ENCODE assay signal across 18 mouse cellular contexts in genomic region chrX:94140080-94140479, GRCm38 (mm10).
"Had no signal": no experiment of that assay in that cellular context is flagged by ENCODE, and none has a peak within 500 bp of the region (broad histone marks: within the 10 kb centered on the region; RNA-seq: fewer than 3 reads in every experiment).

No protein-coding gene starts in this region.

- H3K4me2 ChIP-seq: liver, embryonic 13.5 days; lung, embryonic 14.5 days; midbrain, embryonic 12.5 days; midbrain, embryonic 15.5 days; neural tube, embryonic 13.5 days had no signal

- H3K27ac ChIP-seq: kidney, postnatal 0 days; layer of hippocampus, adult 2 months; liver, embryonic 13.5 days; macrophage; midbrain, embryonic 12.5 days; midbrain, embryonic 15.5 days; neural tube, embryonic 13.5 days had no signal

- H3K4me1 ChIP-seq: liver, embryonic 13.5 days; midbrain, embryonic 12.5 days; midbrain, embryonic 15.5 days; neural tube, embryonic 13.5 days had no signal

- H3K9ac ChIP-seq: liver, embryonic 13.5 days; lung, embryonic 14.5 days; midbrain, embryonic 12.5 days; midbrain, embryonic 15.5 days; neural tube, embryonic 13.5 days had no signal

- H3K4me3 ChIP-seq: layer of hippocampus, adult 2 months; liver, embryonic 13.5 days; midbrain, embryonic 12.5 days; midbrain, embryonic 15.5 days; myocyte; neural tube, embryonic 13.5 days had no signal

- H3K9me3 ChIP-seq: liver, embryonic 13.5 days; midbrain, embryonic 12.5 days; midbrain, embryonic 15.5 days; neural tube, embryonic 13.5 days had no signal

- ATAC-seq: intestine, postnatal 0 days; lung, postnatal 0 days; midbrain, embryonic 15.5 days had no signal

- DNase-seq: kidney, adult 2 months; kidney, postnatal 25 days; layer of hippocampus, adult 9-11 months; liver, embryonic 13.5 days; lung, embryonic 14.5 days; right cerebral cortex, postnatal 4 days; spleen, adult 18-20 months; thymus, adult 18-20 months; thymus, postnatal 36 days had no signal

- H3K36me3 ChIP-seq: liver, embryonic 13.5 days; midbrain, embryonic 12.5 days; midbrain, embryonic 15.5 days; neural tube, embryonic 13.5 days had no signal
